Mouse (Mus musculus) embryonic fibroblast, embryonic 13.5 days (primary cell): ENCODE data around the gene Evc2.

ENCODE experiments used
- CTCF ChIP-seq: IDR thresholded peaks from 2 replicates; pipeline ENCODE4 v1.5.1; 2011; ENCODE audit warnings: mild to moderate bottlenecking, control low read depth, low read length, moderate library complexity, borderline replicate concordance; ENCODE audit not compliant: insufficient read depth
- POLR2A ChIP-seq: IDR thresholded peaks from 2 replicates; pipeline ENCODE4 v1.6.1; 2011; ENCODE audit warnings: low read depth, mild to moderate bottlenecking, control low read depth, low read length, moderate library complexity

DNA sequence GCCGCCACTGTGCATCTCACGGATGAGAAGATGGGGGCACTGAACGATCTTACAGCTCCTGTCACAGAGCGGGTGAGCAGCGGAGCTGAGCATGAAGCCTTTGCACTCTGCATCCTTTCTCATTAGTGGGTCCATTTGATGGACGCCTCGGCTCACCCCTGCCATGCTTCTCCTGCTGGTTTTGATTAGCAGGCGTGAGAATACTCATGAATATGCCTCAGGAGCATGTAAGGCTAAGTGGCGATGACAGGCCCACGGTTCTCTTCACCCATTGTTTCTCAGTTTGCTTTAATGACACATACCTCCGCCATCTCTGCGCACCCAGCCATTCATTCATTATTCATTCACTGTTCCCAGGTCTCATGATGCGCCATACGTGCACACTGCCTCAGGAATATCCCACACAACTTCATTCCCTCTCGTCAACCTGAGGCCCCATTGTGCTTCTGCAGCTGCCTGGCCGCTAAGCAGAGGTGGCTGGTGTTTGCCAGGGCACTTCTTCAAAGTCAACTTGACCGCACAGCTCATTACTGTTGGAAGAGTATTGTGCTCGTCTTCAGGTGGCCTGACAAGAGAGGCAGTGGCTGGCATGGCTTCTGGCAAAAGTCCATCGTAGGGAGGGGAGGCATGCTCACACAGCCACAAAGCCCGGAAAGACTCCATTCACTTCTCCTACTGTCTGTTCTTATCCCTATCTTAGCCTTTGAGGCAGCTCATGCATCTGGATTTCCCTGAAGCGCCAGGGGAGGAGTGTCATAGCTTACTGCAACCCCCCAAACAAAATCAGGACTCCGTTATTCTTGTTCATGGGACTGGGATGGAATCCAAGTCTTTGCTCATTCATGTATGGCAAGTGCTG, 57.1 kb downstream of the Evc2 start:
- TF ChIP-seq CTCF (no peak), POLR2A (no peak)
